Mouse (Mus musculus): ENCODE data around the gene Bloc1s4.

DNA sequence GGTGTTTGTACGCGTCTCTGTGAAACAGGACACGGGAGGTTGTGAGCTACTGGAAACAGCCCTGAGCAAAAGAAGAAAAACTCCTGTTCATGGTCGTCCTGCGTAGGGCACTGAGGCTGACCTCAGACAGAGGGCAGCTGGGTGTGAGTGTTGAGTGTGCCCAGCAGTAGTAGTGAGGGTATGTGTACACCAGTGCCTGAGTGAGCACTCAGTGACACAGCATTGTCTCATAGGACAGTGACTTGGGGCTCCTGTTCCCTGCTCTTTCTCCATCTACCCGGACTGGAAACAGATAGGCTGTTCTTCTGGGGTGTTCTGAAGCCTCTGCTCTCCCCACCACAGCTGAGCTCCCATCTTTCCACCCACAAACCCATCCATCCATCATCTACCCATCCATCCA lies 13.3 kb downstream of the Bloc1s4 start:
- no peak for TF ChIP-seq CTCF (IDR thresholded peaks at IDR 0.05; ENCODE audit: control insufficient read depth, insufficient read depth, low read length)
- no peak for TF ChIP-seq POLR2A (IDR thresholded peaks at IDR 0.05; ENCODE audit: borderline replicate concordance, control insufficient read depth, low read depth, low read length)

Measured in bone marrow, adult 2 months (tissue).